Mouse (Mus musculus): ENCODE results near the gene Rraga.
"Not testable (repeated sequence)": the region's sequence is repeated elsewhere in the genome, so short reads cannot be mapped to it uniquely, and the experiment has no call there.

Gene Rraga

GRCm38 (mm10) chr4:86591304-86591703 is 15.8 kb downstream of the Rraga start:
- DNase-seq: no peak

DNA sequence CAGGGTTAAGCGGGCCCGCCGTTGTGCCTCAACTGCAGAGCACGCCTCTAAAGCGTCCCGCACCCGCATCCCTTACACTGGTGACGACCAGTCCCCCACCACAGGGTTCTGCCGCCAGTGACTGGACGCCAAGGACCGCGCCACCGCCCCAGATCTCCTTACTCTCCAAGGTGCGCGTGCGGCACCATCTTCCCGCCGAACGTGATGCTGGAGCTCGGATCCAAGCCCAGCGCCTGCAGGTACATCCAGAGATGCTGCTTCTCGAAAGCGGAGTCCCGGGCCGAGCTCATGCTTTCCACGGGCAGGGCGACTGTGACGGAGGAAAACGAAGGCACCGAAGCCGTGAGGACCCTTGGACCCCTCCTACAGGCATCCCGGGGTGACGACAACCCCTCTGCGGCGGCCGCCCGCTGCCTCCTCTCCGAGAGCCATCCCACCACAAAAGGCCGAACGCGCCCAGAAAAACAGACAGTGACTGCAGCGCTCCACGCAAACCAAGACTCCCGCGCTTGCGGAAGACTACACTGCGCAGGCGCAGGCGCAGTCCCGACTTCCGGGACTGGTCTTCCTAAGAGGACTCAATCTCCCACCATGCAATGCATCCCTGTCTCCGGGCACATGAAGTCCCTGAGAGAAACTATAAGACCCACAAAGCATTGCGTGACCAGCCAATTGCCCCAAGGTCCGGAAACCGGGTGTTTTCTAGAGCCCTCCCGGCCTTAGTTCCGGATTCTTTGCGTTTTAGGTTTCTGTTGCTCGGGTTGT is 36.2 kb downstream of the Rraga start, which contains the start of gene Haus6:
Gene Haus6 (minus strand): TSS at position 532 of the 765 bp plus-strand sequence.
- peak; percentile 96 for DNase-seq

- no peak for DNase-seq
Measured at GRCm38 (mm10) chr4:86612289-86612620, 36.8 kb downstream of the Rraga start.

- DNase-seq: peak; percentile 21
Measured at GRCm38 (mm10) chr4:86620506-86620905, 45.0 kb downstream of the Rraga start.

DNA sequence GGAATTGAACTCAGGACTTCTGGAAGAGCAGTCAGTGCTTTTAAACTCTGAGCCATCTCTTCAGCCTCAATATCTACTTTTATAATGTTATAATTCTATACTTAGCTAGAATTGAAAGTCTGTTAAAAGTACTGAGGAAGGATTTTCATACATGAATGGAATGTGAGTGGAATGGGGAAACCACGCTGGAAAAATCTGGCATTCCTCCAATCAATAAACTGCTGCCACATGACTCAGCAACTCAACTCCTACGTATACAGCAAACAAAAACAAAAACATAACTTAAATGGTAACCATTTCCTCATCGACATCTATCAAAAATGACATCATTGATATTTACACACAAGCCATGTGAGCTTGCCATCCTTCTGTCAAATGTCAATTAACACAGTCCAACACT is 46.6 kb downstream of the Rraga start:
- DNase-seq: no peak

DNA sequence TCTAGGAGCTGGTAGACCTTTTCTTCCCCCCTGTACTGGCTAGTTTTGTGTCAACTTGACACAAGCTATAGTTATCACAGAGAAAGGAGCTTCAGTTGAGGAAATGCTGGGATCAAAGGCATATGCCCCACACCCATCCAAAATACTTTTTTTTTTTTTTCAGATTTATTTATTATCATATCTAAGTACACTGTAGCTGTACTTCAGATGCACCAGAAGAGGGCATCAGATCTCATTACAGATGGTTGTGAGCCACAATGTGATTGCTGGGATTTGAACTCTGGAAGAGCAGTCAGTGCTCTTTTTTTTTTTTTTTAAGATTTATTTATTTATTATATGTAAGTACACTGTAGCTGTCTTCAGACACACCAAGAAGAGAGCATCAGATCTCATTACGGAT is 47.1 kb downstream of the Rraga start:
- not testable (repeated sequence) for DNase-seq

DNA sequence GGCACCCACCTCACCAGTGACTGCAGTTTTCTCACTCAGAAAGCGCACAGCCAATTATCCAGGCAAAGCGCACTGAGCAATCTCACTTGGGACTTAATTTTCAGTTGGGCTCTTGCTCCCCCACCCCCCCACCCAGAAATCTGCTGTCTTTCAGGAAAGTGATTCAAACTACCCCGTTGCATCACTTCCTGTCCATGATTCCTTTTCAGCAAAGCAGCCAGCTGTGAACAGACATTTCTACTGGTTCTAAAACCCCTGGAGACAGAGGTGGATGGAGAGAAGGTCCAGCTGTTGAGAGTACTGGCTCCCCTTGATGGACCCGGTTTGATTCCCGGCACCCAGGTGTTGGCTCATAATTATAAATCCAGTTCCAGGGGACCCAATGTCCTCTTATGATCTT is 50.0 kb downstream of the Rraga start:
- DNase-seq: no peak

- not testable (repeated sequence) for DNase-seq
Measured at GRCm38 (mm10) chr4:86626496-86626895, 51.0 kb downstream of the Rraga start.

All from right cerebral cortex, adult 18-20 months (tissue).